Mouse (Mus musculus): Measurements from ENCODE around the gene Cct6b. TPM values are rescaled to one million over a fixed set of nuclear protein-coding genes. Genes with fewer than 3 reads are reported as not detected.

The Cct6b gene
- total RNA-seq (2022): under 1 TPM; 0.19 to 0.28 (median 0.27) TPM

GRCm38 (mm10) chr11:82763742-82764437 lies at the start of gene Cct6b, which contains the start of gene Zfp830:
Gene Cct6b, minus strand, starts transcription at chr11:82764321.
Gene Zfp830, plus strand, starts transcription at chr11:82764345.
- peak; percentile 93 for DNase-seq (ENCODE audit: low spot score)

- no peak for DNase-seq (ENCODE audit: low spot score)
Observed at GRCm38 (mm10) chr11:82808485-82808884, 44.4 kb upstream of the Cct6b start.

- DNase-seq (ENCODE audit: low spot score): no peak
Observed at GRCm38 (mm10) chr11:82807370-82807769, 43.2 kb upstream of the Cct6b start.

- DNase-seq (ENCODE audit: low spot score): no peak
Observed at GRCm38 (mm10) chr11:82806656-82807055, 42.5 kb upstream of the Cct6b start.

- DNase-seq (ENCODE audit: low spot score): no peak
Observed at GRCm38 (mm10) chr11:82783453-82783852, 19.3 kb upstream of the Cct6b start.

- no peak for DNase-seq (ENCODE audit: low spot score)
Observed at GRCm38 (mm10) chr11:82782197-82782596, 18.1 kb upstream of the Cct6b start.

- DNase-seq (ENCODE audit: low spot score): peak; percentile 93
Observed at GRCm38 (mm10) chr11:82780983-82781903, 17.1 kb upstream of the Cct6b start, which contains the start of gene Lig3. Gene Lig3, plus strand, starts transcription at chr11:82781108.

- DNase-seq (ENCODE audit: low spot score): no peak
Observed at GRCm38 (mm10) chr11:82780134-82780533, 16.0 kb upstream of the Cct6b start.

GRCm38 (mm10) chr11:82764438-82764924 lies 360 bp upstream of the Cct6b start:
- DNase-seq (ENCODE audit: low spot score): no peak

GRCm38 (mm10) chr11:82763261-82763660 lies 860 bp downstream of the Cct6b start:
- DNase-seq (ENCODE audit: low spot score): no peak

- DNase-seq (ENCODE audit: low spot score): no peak
Observed at GRCm38 (mm10) chr11:82762286-82762829, 1.8 kb downstream of the Cct6b start.

GRCm38 (mm10) chr11:82755919-82756318 lies 8.2 kb downstream of the Cct6b start:
- no peak for DNase-seq (ENCODE audit: low spot score)

- DNase-seq (ENCODE audit: low spot score): no peak
Observed at GRCm38 (mm10) chr11:82752349-82753115, 11.6 kb downstream of the Cct6b start.

- peak; percentile 50 for DNase-seq (ENCODE audit: low spot score)
Observed at GRCm38 (mm10) chr11:82746857-82747366, 17.2 kb downstream of the Cct6b start.

GRCm38 (mm10) chr11:82746138-82746537 lies 18.0 kb downstream of the Cct6b start:
- peak; percentile 53 for DNase-seq (ENCODE audit: low spot score)

- DNase-seq (ENCODE audit: low spot score): no peak
Observed at GRCm38 (mm10) chr11:82739006-82739405, 25.1 kb downstream of the Cct6b start.

GRCm38 (mm10) chr11:82734227-82734626 lies 29.9 kb downstream of the Cct6b start:
- no peak for DNase-seq (ENCODE audit: low spot score)

GRCm38 (mm10) chr11:82726862-82727261 lies 37.3 kb downstream of the Cct6b start:
- no peak for DNase-seq (ENCODE audit: low spot score)

GRCm38 (mm10) chr11:82719294-82719693 lies 44.8 kb downstream of the Cct6b start:
- DNase-seq (ENCODE audit: low spot score): no peak

GRCm38 (mm10) chr11:82712681-82713080 lies 51.4 kb downstream of the Cct6b start:
- DNase-seq (ENCODE audit: low spot score): no peak

GRCm38 (mm10) chr11:82708934-82709333 lies 55.2 kb downstream of the Cct6b start:
- DNase-seq (ENCODE audit: low spot score): no peak

All from heart, adult 8-10 months (tissue).